Mouse (Mus musculus) kidney, adult 9 months (tissue): Measurements from ENCODE around the gene Mterf1b.

Experiments used
- DNase-seq: peaks from one replicate; pipeline ENCODE4 v3.0.0; 2022

Mterf1b gene

GRCm38 (mm10) chr5:4246095-4246494, 53.9 kb downstream of the Mterf1b start:
- DNase-seq: no peak
